Mouse (Mus musculus) cerebellum, adult 8-10 months (tissue): Measurements from ENCODE around the gene Col25a1.

Source experiments
- DNase-seq: peaks from one replicate; pipeline ENCODE4 v3.0.0; 2022

Col25a1 gene

DNA sequence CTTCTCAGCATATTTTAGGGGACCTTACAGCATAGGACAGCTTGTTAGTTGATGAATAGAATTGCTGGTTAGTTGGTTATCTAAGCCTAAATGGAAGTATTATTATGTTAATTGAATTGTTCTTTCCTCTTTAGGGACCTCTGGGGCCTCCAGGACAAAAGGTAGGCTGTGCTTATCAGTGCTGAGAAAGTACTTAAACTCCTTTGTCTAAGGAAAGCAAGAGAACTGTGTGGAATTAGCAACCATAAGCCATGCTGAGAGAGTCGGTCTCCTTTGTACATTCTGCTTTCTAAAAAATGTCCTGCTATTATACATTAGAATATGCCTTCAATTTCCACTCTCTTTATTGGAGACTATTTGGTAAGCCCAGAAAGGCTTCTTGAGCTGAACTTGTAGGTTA is 362.9 kb downstream of the Col25a1 start:
- no peak for DNase-seq

GRCm38 (mm10) chr3:130494665-130495396 is 363.5 kb downstream of the Col25a1 start:
- DNase-seq: peak; percentile 10

DNA sequence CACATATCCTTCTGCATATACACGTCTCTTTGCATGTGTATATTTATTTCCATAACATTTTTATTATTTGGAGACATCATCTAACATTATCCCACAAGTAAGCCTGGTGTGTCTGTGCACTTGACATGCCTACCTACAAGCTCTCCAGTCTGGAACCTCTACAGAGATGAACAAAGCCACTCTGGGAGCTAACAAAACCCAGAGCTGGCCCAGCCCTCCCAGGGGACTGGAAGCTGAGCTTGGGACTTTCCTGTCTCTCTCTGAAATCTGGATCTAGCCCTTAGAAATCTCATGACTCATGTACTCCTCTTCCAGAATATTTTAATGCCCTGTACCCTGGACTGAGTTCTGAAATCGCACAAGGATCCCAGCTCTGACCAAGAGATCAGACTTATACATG is 365.7 kb downstream of the Col25a1 start:
- DNase-seq: no peak

- DNase-seq: no peak
These were observed 370.4 kb downstream of the Col25a1 start for GRCm38 (mm10) chr3:130501713-130502112.

- DNase-seq: no peak
These were observed 377.0 kb downstream of the Col25a1 start for GRCm38 (mm10) chr3:130508330-130508729.

DNA sequence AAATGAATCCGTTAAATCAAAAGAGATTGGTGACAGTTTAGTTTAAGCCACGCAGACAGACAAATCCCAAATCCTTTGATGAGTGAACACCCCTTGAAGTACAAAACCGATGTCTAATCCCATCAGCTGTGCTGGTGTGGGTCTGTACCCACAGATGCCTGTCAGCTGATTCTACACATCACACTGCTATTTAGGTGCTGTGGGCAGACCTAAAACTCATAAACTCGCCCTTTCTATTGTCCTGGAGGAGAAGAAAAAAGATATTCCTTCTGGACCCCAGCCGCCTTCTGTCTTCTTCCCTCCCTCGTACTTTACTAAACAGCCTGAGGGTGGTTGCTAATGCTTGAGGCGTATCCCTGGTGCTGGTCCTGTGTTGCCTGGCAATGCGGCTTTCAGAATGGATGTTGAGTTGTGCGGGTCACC is 387.2 kb downstream of the Col25a1 start:
- no peak for DNase-seq

DNA sequence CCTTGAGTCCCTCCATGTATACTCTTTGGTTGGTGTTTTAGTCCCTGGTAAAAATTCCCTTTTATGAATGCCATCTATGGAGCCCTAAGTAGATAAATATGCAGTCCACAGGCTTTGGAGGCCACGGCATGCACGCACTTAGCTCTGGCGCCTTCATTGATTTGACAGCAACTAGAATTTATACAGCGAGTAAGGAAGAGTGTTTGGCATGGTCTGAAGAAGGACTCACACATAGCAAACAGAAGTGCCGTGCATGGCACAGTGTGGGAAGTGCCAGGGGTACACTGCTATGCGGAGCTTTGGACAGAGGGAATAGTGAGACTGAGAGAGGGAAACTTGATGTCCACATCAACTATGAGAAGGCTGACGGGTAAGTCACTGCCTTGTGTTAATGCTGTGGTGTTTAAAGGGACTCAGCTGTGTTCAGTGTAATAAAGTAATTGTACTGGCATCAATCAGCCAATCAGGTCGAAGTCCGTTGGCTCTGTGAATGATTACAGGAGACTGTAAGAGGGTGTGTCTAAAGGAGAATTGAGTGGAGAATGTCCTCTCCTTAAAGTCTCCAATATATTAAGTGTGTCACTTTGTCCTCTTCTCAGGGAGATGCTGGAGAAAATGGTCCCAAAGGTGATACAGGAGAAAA is 390.7 kb downstream of the Col25a1 start:
- no peak for DNase-seq

DNA sequence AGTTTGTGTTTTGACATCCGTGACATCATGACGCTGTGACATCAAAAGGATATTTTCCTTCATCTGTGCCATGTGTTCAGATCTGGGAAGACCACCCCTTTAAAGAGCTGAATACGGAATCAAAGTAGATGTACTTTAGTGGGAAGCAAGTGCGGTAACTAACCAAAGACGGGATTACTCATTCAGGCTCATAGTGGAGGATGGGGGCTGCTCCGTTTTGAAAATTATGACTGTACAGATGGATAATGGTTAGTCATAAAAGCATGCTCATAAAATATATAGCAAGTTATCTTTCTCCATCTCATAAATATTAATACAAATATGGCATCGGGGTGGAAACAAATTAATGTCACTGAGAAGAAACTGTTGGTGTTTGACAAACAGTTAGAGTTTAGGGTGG is 391.7 kb downstream of the Col25a1 start:
- no peak for DNase-seq

- DNase-seq: no peak
These were observed 393.3 kb downstream of the Col25a1 start for GRCm38 (mm10) chr3:130524367-130525137.

DNA sequence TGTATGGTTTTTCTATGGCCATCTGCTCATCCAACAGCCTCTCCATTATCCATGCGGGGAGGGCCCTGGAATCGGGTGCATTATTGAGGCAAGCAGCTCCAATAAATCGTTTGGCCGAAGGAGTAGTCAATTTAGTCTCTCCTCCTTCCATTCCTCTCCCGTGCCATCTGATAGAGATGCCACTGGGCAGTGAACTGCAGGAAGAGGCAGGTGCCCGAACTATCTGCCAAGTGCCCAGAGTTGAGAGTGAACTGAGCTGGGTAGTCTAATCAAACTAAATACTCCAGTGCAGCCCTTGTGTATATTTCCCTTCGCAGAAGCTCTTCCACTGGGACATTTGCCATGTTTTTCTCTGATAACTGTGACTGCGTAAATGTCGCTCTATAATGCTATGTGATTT is 403.7 kb downstream of the Col25a1 start:
- DNase-seq: no peak

GRCm38 (mm10) chr3:130541541-130541940 is 410.2 kb downstream of the Col25a1 start:
- no peak for DNase-seq

DNA sequence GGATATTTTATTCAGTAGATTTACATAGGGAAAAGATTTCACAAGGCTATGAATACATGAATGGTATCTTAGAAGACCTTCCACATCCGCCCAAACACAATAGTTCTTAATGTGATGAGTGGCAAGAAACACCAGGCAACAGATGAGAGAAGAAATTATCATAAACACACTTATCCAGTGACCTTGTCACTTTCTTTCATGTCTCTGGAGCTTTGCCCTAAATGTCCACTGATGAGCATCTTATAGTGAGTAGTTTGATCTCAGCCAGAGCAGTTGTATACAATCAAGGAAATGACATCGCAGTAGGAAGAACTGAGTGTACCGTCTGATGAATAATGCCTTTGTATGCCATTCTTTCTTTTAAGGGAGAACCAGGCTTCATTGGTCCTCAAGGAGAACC is 414.7 kb downstream of the Col25a1 start:
- DNase-seq: no peak

- DNase-seq: no peak
These were observed 417.8 kb downstream of the Col25a1 start for GRCm38 (mm10) chr3:130549066-130549465.

- no peak for DNase-seq
These were observed 425.0 kb downstream of the Col25a1 start for GRCm38 (mm10) chr3:130556263-130556662.

DNA sequence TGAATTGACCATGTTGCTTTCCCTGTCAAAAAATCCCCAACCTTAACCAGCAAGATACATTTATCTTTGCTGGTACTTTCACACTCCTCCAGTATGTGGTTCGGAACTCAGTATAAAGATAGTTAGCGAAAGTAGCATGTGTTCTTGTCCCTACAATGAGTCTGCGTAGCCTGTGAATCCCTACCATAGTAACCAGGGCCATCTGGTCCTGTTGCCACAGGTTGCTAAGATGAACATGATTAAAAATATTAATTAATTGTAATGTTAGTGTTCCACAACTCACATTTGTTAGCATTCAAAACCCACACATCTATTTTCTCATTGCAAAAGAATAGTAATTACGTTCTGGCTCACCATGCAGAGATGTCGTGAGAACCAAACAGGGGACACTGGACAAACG is 434.3 kb downstream of the Col25a1 start:
- DNase-seq: no peak

GRCm38 (mm10) chr3:130568331-130569095 is 437.2 kb downstream of the Col25a1 start:
- no peak for DNase-seq

- no peak for DNase-seq
These were observed 441.9 kb downstream of the Col25a1 start for GRCm38 (mm10) chr3:130573243-130573642.

- DNase-seq: peak; percentile 5
These were observed 443.4 kb downstream of the Col25a1 start for GRCm38 (mm10) chr3:130574652-130575051.

GRCm38 (mm10) chr3:130576683-130577082 is 445.4 kb downstream of the Col25a1 start:
- DNase-seq: no peak

DNA sequence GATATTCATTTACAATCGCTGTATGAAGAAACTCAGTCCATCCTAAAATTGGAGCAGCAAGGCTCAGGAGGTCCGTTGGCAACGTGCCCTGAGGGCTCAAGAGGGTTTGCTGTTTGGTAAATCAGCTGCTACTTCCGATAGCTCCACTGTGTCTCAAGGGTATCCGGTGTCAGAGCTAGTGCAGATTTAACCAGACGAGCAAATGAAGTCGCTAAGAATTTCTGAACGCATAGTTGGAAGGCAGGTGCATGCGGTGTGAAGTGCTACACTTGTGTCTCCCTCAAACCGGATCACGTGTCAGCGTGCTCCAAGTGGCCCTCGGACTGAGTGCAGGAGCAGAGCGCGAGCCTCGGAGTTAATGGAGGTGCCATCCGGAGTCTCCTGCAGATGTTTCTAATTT is 448.2 kb downstream of the Col25a1 start:
- DNase-seq: no peak

DNA sequence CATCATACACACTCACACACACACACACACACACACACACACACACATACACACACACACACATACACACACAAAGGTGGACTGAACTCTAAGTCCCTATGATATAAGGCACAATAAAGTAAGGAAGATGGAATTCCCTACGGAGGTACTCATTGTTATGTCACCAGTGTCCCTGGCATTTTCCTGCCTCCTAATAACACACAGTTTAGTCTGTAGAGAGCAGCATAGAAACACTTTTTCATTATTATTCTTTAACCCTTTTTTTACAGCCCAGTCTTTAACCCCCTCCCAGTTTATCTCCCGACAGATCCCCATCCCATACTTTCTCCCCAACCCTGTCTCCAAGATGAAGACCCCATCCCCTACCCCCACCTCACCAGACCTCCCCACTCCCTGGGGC is 450.3 kb downstream of the Col25a1 start:
- DNase-seq: no peak

GRCm38 (mm10) chr3:130582903-130583664 is 451.8 kb downstream of the Col25a1 start:
- no peak for DNase-seq
